Mouse (Mus musculus) forebrain, postnatal 0 days (tissue): ENCODE results near the gene Cinp. TPM values are rescaled to one million over a fixed set of nuclear protein-coding genes. Genes with fewer than 3 reads are reported as not detected.

ENCODE experiments used
- ATAC-seq: fragments of 200-750 bp; cut with Nextera tagmentation; 2 replicates; pipeline ENCODE4 v1.8.0; 2017; ENCODE audit warnings: mild to moderate bottlenecking, moderate library complexity
- DNase-seq: peaks from one replicate; pipeline ENCODE4 v3.0.0-alpha.2; 2015
- H3K27ac ChIP-seq: fragments of 300-500 bp; sonication (generic); 2 replicates; pipeline ENCODE4 v1.5.1; 2014; ENCODE audit warnings: low read depth, mild to moderate bottlenecking, antibody characterized with exemption, low read length, moderate library complexity, mixed read lengths
- H3K27me3 ChIP-seq: fragments of 300-500 bp; sonication (generic); 2 replicates; pipeline ENCODE4 v1.6.1; 2014; ENCODE audit warnings: mild to moderate bottlenecking, low read length, mixed read lengths; ENCODE audit not compliant: insufficient read depth
- H3K36me3 ChIP-seq: fragments of 300-500 bp; sonication (generic); 2 replicates; pipeline ENCODE4 v1.6.1; 2014; ENCODE audit warnings: mild to moderate bottlenecking, moderate library complexity; ENCODE audit not compliant: insufficient read depth
- H3K4me1 ChIP-seq: fragments of 300-500 bp; sonication (generic); 2 replicates; pipeline ENCODE4 v1.6.1; 2014; ENCODE audit warnings: antibody characterized with exemption; ENCODE audit not compliant: insufficient read depth
- H3K4me2 ChIP-seq: fragments of 300-500 bp; sonication (generic); 2 replicates; pipeline ENCODE4 v1.6.1; 2014; ENCODE audit warnings: low read depth, mild to moderate bottlenecking, moderate library complexity
- H3K4me3 ChIP-seq: fragments of 300-500 bp; sonication (generic); 2 replicates; pipeline ENCODE4 v1.5.1; 2014; ENCODE audit warnings: low read depth, low read length, mixed read lengths
- H3K9ac ChIP-seq: fragments of 300-500 bp; sonication (generic); 2 replicates; pipeline ENCODE4 v1.6.1; 2014; ENCODE audit warnings: mild to moderate bottlenecking
- H3K9me3 ChIP-seq: fragments of 300-500 bp; sonication (generic); 2 replicates; pipeline ENCODE4 v1.6.1; 2016; ENCODE audit warnings: low read length
- CTCF ChIP-seq: sonication (generic); IDR thresholded peaks from 2 replicates; pipeline ENCODE4 v1.5.1; 2016; ENCODE audit warnings: antibody characterized with exemption, control low read depth, low read depth
- whole genome bisulfite sequencing: fragments of 180-500 bp; shearing (Covaris S2); extraction: QIAGEN DNeasy Blood & Tissue Kit; methylation state at CpG from one replicate; pipeline ENCODE4 v1.1.7; 2014; 5-methylcytosine and 5-hydroxymethylcytosine counted together
- polyA plus RNA-seq: library from polyadenylated mRNA; unstranded; fragments of >200 nt; fragmentation: Nextera tagmentation; extraction: Ambion mirVana; gene quantifications from 2 replicates; pipeline ENCODE4 v1.2.1, GENCODE M21; 2015
- total RNA-seq: library from RNA; depleted of rRNA; stranded (reverse); fragments of >200 nt; gene quantifications from 2 replicates; pipeline ENCODE4 v1.2.3, GENCODE M21; 2014

Cinp gene
- total and polyA plus RNA-seq, 2 experiments from 2014 or later, result 92.3 to 116 TPM

- H3K27ac ChIP-seq, result peak overlapping the region; percentile 15; the same call in 1 of the 2 replicates
- no peaks in the 10 kb centered on the region for H3K9me3 ChIP-seq
- H3K9ac ChIP-seq, result 0 out of 2 replicates have a peak overlapping the region, but pooled peaks have one; percentile 1
- 1% methylated on average over 42 of the region's 42 CpGs for WGBS
- H3K27me3 ChIP-seq, result peaks cover 18% of the 10 kb centered on the region
- TF ChIP-seq CTCF, result peak; percentile 5; the same call in 1 of the 2 replicates
- peak overlapping the region; percentile 51 for H3K4me2 ChIP-seq
- ATAC-seq (no peak), DNase-seq (peak; percentile 6)
- no peaks in the 10 kb centered on the region for H3K4me1 ChIP-seq
- peak overlapping the region; percentile 37 for H3K4me3 ChIP-seq
- no peaks in the 10 kb centered on the region for H3K36me3 ChIP-seq
These were observed 44.5 kb downstream of the Cinp start for GRCm38 (mm10) chr12:110844227-110845130.

GRCm38 (mm10) chr12:110843194-110844048 lies 45.5 kb downstream of the Cinp start:
- no peak overlapping the region for H3K9ac ChIP-seq
- WGBS, result 15% methylated on average over 32 of the region's 32 CpGs
- ATAC-seq, result peak; percentile 53; the same call in 1 of the 2 replicates

DNA sequence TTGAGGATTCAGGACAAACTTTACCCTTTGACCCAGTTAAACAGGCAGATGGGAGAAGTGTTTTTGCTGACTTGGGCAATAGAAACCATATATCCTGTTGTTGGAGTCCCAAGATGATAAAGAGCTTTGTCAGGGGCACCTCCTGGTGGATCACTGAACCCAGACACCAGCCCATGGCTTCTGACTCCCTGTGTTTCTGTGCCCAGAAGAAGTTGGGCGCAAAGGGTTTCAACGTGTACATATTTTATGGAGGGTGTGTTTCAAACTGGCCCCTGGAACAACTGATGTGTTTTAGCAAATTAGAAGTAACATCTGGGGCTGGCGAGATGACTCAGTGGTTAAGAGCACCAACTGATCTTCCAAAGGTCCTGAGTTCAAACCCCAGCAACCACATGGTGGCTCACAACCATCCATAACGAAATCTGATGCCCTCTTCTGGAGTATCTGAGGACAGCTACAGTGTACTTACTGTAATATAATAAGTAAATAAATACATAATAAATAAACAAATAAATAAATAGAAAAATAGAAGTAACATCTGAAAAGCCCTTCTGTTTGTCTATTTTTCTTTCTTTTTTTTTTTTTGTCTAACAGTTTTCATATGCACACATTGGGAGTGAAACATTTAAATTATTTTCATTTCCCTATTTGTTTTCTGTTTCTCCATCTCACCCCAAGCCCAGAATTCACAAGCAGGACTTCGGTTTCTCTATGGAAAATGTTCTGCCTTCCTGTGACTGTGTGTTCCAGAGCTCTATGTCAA lies 47.0 kb downstream of the Cinp start:
- Histone ChIP-seq H3K27ac (no peak overlapping the region), H3K4me1 (no peaks in the 10 kb centered on the region), H3K9me3 (no peaks in the 10 kb centered on the region), H3K4me3 (no peak overlapping the region), H3K27me3 (peaks cover 18% of the 10 kb centered on the region), H3K9ac (no peak overlapping the region), H3K36me3 (no peaks in the 10 kb centered on the region), H3K4me2 (no peak overlapping the region)
- no peak for TF ChIP-seq CTCF
- 74% methylated on average over 5 of the region's 5 CpGs for WGBS
- DNase-seq (no peak), ATAC-seq (no peak)

More at GRCm38 (mm10) chr12:110843194-110844048, 45.5 kb downstream of the Cinp start:
- H3K4me1 ChIP-seq, result no peaks in the 10 kb centered on the region
- no peaks in the 10 kb centered on the region for H3K36me3 ChIP-seq
- H3K27ac ChIP-seq, result no peak overlapping the region
- H3K4me2 ChIP-seq, result peak overlapping the region; percentile 51
- no peaks in the 10 kb centered on the region for H3K9me3 ChIP-seq
- TF ChIP-seq CTCF, result peak; percentile 95
- peaks cover 18% of the 10 kb centered on the region for H3K27me3 ChIP-seq
- DNase-seq, result peak; percentile 88
- peak overlapping the region; percentile 37 for H3K4me3 ChIP-seq

DNA sequence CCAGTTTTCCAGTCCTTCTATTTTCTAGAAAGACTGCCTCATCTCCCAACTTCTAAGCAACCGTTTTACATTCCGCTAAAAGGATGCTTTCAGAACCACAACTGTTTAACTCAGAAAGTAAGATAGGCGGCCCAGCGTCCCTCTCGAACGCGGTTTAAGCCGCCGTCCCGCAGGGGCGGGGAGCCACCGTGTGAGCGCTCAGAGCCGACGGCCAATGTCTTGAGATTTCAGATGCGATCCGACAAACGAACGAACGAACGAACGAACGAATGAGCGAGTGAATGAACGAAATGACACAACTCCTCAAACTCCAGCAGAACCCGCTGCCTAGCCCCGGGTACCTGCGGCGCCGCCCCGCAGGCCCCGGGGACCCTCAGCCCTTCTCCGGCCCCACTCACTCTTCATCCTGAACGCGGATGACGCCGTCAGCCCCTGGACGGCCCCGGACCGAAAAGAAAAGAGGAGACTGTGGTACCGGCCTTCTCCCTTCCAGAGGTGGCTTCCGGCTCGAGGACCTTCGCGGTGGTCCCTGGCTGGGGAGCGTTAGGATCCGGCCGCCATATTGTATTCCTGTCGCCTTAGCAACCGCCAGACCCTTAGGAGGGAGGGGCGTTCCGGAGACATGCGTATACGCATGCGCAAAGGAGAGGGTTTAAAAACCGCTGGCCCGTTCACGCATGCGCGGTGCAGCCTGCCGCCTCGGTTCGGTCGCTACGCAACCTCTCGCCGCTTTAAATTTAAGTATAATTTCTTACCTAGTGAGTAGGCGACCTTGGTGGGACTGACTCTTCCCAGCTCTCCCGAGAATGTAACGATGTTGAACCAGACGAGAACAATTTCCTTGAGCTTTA lies 48.4 kb downstream of the Cinp start, which contains the start of gene Mok:
Gene Mok (minus strand): TSS at position 592 of the 851 bp plus-strand sequence.
- no peaks in the 10 kb centered on the region for H3K36me3 ChIP-seq
- no peaks in the 10 kb centered on the region for H3K4me1 ChIP-seq
- DNase-seq, result peak; percentile 98
- H3K27me3 ChIP-seq, result peaks cover 12% of the 10 kb centered on the region; the same call in 1 of the 2 replicates
- peak within 1 kb of the TSS; percentile 55 for H3K27ac ChIP-seq
- no peaks in the 10 kb centered on the region for H3K9me3 ChIP-seq
- WGBS, result 2% methylated on average over 71 of the region's 71 CpGs
- peak; percentile 88 for ATAC-seq
- peak within 1 kb of the TSS; percentile 49 for H3K4me2 ChIP-seq
- H3K4me3 ChIP-seq, result peak within 1 kb of the TSS; percentile 81
- peak within 1 kb of the TSS; percentile 53 for H3K9ac ChIP-seq
- TF ChIP-seq CTCF, result no peak

DNA sequence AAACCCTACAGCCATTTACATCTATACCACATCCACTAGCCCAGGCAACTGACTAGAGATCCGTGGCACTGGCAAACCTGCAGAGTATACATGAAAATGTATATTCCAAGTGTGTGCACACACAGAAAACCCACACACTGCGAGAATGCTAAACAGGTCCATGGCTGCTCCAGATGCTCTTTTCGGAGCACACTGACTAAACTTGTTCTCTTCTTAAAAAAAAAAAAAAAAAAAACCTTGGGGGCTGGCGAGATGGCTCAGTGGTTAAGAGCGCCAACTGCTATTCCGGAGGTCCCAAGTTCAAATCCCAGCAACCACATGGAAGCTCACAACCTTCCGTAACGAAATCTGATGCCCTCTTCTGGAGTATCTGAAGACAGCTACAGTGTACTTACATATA lies 51.1 kb downstream of the Cinp start:
- Histone ChIP-seq H3K9ac (no peak overlapping the region), H3K4me2 (no peak overlapping the region), H3K27me3 (no peaks in the 10 kb centered on the region), H3K4me1 (no peaks in the 10 kb centered on the region), H3K36me3 (no peaks in the 10 kb centered on the region), H3K27ac (no peak overlapping the region), H3K9me3 (no peaks in the 10 kb centered on the region), H3K4me3 (no peak overlapping the region)
- TF ChIP-seq CTCF, result no peak
- no peak for ATAC-seq
- 66% methylated on average over 8 of the region's 8 CpGs for WGBS
- DNase-seq, result no peak
